Mouse (Mus musculus): ENCODE measurements at regions not wholly inside any gene's neighbourhood (a gene's known extent, or its start where the extent isn't known, plus 50 kb on each side); places are given as distances from the start of the nearest gene placed in this dataset.
"Not testable (repeated sequence)": the region's sequence is repeated elsewhere in the genome, so short reads cannot be mapped to it uniquely, and the experiment has no call there.

GRCm38 (mm10) chr11:48657851-48658250 is 142.3 kb upstream of the Rack1 start:
- H3K27ac ChIP-seq = no peak overlapping the region
- H3K4me3 ChIP-seq = no peak overlapping the region
- H3K9me3 ChIP-seq (replicated peaks) = no peaks in the 10 kb centered on the region
- no peak for DNase-seq (ENCODE audit: low spot score)
- H3K36me3 ChIP-seq = no peaks in the 10 kb centered on the region
- peaks cover 10% of the 10 kb centered on the region for H3K4me1 ChIP-seq
- no peaks in the 10 kb centered on the region for H3K27me3 ChIP-seq (ENCODE audit: low read depth, poor library complexity, severe bottlenecking)
- WGBS = 36% methylated on average over 5 of the region's 5 CpGs

DNA sequence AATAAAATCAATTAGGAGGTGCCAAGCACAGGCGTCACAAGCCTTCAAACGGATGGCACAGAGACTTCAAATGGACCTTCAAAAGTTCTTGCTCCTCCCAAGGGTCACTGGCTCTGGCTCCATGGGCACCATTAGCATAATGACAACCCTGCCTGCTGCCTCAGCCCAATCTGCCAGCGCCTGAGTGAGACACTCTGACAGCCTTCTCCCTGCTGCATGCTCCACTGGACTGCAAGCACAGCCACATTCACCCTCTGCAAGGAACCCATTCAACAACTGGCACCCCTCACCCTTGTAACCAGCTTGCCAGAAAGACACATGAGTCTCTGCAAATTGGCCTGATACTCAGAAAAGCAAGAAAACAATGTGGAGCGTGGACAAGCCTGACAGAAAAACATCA is 138.5 kb upstream of the Rack1 start:
- H3K36me3 ChIP-seq = no peaks in the 10 kb centered on the region
- no peak for DNase-seq (ENCODE audit: low spot score)
- H3K4me3 ChIP-seq = no peak overlapping the region
- H3K4me1 ChIP-seq = peaks cover 10% of the 10 kb centered on the region
- no peaks in the 10 kb centered on the region for H3K27me3 ChIP-seq (ENCODE audit: low read depth, poor library complexity, severe bottlenecking)
- no peaks in the 10 kb centered on the region for H3K9me3 ChIP-seq (replicated peaks)
- 37% methylated on average over 4 of the region's 4 CpGs for WGBS
- no peak overlapping the region for H3K27ac ChIP-seq

DNA sequence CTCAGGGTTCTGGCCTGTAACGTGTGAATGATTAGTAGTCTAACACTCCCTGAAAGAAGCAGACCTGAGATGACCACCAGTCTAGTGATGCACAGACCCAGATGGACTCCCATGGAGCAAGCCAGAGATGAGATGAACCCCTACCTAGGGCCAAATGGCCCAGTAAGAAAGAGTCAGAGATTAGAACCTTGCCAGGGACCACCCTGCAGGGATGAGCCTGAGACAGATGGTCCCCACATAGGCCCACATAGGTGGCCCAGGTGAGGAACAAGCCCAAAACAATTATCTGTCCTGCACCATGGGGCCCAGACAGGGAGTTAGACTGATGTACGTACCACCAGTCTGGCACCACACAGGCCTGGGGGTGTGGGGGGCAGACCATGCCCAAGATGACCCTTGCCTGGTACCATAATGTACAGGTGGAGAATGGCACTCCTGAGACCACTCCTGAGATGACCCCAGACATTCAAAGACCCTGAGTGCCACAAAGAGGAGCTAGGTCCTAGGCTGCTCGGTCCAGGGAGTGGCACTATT is 115.3 kb upstream of the Rack1 start:
- H3K27ac ChIP-seq = no peak overlapping the region
- H3K27me3 ChIP-seq (ENCODE audit: low read depth, poor library complexity, severe bottlenecking) = peaks cover 9% of the 10 kb centered on the region
- no peak for DNase-seq (ENCODE audit: low spot score)
- no peaks in the 10 kb centered on the region for H3K36me3 ChIP-seq
- 81% methylated on average over 3 of the region's 3 CpGs for WGBS
- H3K4me1 ChIP-seq = peaks cover 7% of the 10 kb centered on the region
- H3K9me3 ChIP-seq (replicated peaks) = no peaks in the 10 kb centered on the region
- H3K4me3 ChIP-seq = no peak overlapping the region

GRCm38 (mm10) chr11:48690070-48690469 is 110.1 kb upstream of the Rack1 start:
- H3K9me3 ChIP-seq (replicated peaks) = no peaks in the 10 kb centered on the region
- 78% methylated on average over 4 of the region's 4 CpGs for WGBS
- no peak overlapping the region for H3K4me3 ChIP-seq
- no peaks in the 10 kb centered on the region for H3K36me3 ChIP-seq
- no peaks in the 10 kb centered on the region for H3K4me1 ChIP-seq
- no peak overlapping the region for H3K27ac ChIP-seq
- DNase-seq (ENCODE audit: low spot score) = no peak
- peaks cover 9% of the 10 kb centered on the region for H3K27me3 ChIP-seq (ENCODE audit: low read depth, poor library complexity, severe bottlenecking)

DNA sequence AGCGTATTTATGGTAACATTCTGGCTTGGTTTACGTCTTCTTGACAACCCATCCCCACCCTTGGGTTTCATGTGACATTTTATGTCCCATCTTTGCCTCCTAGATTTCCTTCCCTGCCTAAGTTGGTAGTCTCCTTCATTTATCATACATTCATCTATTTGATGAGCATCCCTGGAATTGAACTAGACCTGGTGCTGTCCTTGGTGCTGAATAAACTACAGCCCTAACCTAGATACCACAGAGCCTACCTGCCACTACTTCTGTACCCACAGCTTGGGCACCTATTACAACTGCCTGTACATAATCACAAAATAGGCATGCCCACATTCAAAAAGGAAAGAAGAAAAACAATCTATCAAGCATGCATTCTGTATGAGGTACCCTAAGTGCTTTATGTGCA is 103.8 kb upstream of the Rack1 start:
- H3K27me3 ChIP-seq (ENCODE audit: low read depth, poor library complexity, severe bottlenecking) = no peaks in the 10 kb centered on the region
- 87% methylated on average over 2 of the region's 2 CpGs for WGBS
- no peak overlapping the region for H3K27ac ChIP-seq
- peak; percentile 34 for DNase-seq (ENCODE audit: low spot score)
- H3K9me3 ChIP-seq (replicated peaks) = no peaks in the 10 kb centered on the region
- H3K36me3 ChIP-seq = no peaks in the 10 kb centered on the region
- H3K4me3 ChIP-seq = no peak overlapping the region
- H3K4me1 ChIP-seq = no peaks in the 10 kb centered on the region

DNA sequence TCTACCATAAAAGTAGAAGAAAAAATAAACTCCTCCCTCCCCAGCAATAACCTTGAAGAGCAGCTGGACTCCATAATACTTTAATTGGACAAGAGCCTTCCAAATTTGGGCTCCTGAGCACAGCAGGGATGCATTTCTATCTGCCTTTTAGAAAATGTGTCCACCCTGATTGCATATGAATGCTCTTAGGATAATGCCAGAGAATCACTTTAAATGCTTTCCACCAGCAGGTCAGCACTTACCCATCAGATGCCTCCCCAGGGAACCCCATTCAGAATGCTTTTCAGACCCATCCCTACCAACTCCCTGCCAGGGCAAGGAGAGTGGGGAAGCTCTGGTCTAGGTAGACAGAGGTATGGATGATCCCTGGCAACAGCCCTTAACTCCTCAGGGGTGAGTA is 102.9 kb upstream of the Rack1 start:
- Histone ChIP-seq H3K27ac (no peak overlapping the region), H3K36me3 (no peaks in the 10 kb centered on the region), H3K4me1 (no peaks in the 10 kb centered on the region), H3K9me3 (replicated peaks) (no peaks in the 10 kb centered on the region), H3K27me3 (ENCODE audit: low read depth, poor library complexity, severe bottlenecking) (no peaks in the 10 kb centered on the region), H3K4me3 (no peak overlapping the region)
- DNase-seq (ENCODE audit: low spot score) = no peak

DNA sequence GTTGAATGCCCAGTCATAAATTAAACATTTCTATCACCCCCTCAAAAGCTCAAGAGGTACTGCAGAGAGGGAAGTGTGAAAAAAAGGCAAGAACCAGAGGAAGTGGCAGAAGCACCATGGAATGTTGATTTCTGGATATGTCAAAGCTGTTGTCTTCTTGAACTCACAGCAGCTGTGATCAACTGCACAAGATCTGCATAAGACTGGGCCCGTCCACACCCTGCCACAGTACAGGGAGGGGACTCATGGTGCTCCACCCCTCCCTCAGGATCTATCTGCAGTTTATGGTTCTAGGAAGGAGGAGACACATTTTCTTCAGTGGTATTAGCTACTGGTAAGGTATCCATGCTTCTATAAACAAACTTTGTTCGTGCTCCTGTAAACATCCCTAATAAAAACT is 92.9 kb upstream of the Rack1 start:
- Histone ChIP-seq H3K4me3 (no peak overlapping the region), H3K36me3 (no peaks in the 10 kb centered on the region), H3K9me3 (replicated peaks) (no peaks in the 10 kb centered on the region), H3K4me1 (no peaks in the 10 kb centered on the region), H3K27me3 (ENCODE audit: low read depth, poor library complexity, severe bottlenecking) (no peaks in the 10 kb centered on the region), H3K27ac (no peak overlapping the region)
- no peak for DNase-seq (ENCODE audit: low spot score)
- WGBS = 76% methylated on average over 2 of the region's 2 CpGs

DNA sequence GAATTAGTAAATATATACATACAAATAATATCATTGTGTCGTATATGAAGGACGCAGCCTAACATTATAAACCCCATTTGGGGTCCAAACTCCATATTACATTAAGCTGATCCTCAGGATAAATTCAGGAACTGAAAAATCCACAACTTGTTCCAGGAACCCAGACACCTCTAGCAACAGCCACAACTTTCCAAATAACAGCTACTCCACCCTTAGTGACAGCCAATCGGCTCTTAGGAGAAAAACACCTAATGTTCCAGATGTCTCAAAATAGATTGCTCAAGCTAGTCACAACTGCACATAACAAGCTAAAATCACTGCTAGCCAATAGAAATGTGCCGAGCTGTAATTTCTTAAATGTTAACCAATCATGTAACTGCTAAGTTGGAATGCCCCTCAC is 89.2 kb upstream of the Rack1 start:
- H3K9me3 ChIP-seq (replicated peaks) = no peaks in the 10 kb centered on the region
- no peaks in the 10 kb centered on the region for H3K27me3 ChIP-seq (ENCODE audit: low read depth, poor library complexity, severe bottlenecking)
- H3K36me3 ChIP-seq = no peaks in the 10 kb centered on the region
- H3K27ac ChIP-seq = no peak overlapping the region
- no peaks in the 10 kb centered on the region for H3K4me1 ChIP-seq
- DNase-seq (ENCODE audit: low spot score) = no peak
- no peak overlapping the region for H3K4me3 ChIP-seq
- WGBS = 90% methylated on average over 4 of the region's 4 CpGs

DNA sequence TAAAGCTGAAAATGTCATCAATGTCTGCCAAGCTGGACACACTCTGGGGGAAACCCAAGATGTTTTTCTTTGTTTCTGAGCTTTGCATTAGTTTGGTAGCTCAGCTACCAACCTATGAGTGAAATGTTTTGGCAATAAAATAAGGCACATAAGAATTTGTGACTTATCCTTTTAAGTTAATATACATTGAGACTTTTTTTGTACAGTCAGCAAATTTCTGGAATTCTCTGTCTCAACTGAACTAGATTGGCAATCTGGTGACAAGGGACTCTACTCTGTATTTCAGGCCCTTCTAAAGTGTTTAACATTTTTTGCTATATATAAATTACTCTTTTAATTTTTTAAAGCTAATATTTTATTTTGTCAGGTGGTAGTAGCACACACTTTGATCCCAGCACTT is 76.1 kb upstream of the Rack1 start:
- H3K36me3 ChIP-seq = no peaks in the 10 kb centered on the region
- no peaks in the 10 kb centered on the region for H3K27me3 ChIP-seq (ENCODE audit: low read depth, poor library complexity, severe bottlenecking)
- DNase-seq (ENCODE audit: low spot score) = no peak
- no peak overlapping the region for H3K4me3 ChIP-seq
- H3K9me3 ChIP-seq (replicated peaks) = no peaks in the 10 kb centered on the region
- no peak overlapping the region for H3K27ac ChIP-seq
- no peaks in the 10 kb centered on the region for H3K4me1 ChIP-seq

DNA sequence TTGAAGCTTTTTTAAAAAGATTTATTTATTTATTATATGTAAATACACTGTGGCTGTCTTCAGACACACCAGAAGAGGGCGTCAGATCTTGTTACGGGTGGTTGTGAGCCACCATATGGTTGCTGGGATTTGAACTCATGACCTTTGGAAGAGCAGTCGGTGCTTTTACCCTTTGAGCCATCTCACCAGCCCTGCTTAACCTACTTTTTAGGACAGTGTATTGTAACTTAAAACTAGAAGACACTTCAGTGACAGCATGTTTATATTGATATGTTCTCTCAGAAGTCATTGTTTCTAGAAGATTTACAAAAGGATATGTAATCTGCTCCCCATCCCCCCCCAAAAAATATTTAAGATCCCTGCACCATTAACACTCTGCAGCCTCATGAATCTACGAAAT is 69.3 kb upstream of the Rack1 start:
- not testable (repeated sequence) for H3K4me1 ChIP-seq; DNase-seq (ENCODE audit: low spot score); H3K27ac ChIP-seq; H3K4me3 ChIP-seq; H3K27me3 ChIP-seq (ENCODE audit: low read depth, poor library complexity, severe bottlenecking); H3K9me3 ChIP-seq (replicated peaks); H3K36me3 ChIP-seq
- 85% methylated on average over 4 of the region's 4 CpGs for WGBS

- DNase-seq (ENCODE audit: low spot score) = no peak
Measured at GRCm38 (mm10) chr11:48746503-48746902, 53.6 kb upstream of the Rack1 start.

GRCm38 (mm10) chr11:48748066-48748465 is 52.1 kb upstream of the Rack1 start:
- Histone ChIP-seq H3K27ac (no peak overlapping the region), H3K4me3 (no peak overlapping the region), H3K9me3 (replicated peaks) (no peaks in the 10 kb centered on the region), H3K27me3 (ENCODE audit: low read depth, poor library complexity, severe bottlenecking) (no peaks in the 10 kb centered on the region), H3K4me1 (no peaks in the 10 kb centered on the region), H3K36me3 (no peaks in the 10 kb centered on the region)
- no peak for DNase-seq (ENCODE audit: low spot score)
- WGBS = 79% methylated on average over 2 of the region's 2 CpGs

More at GRCm38 (mm10) chr11:48746503-48746902, 53.6 kb upstream of the Rack1 start:
- Histone ChIP-seq H3K27me3 (ENCODE audit: low read depth, poor library complexity, severe bottlenecking) (no peaks in the 10 kb centered on the region), H3K9me3 (replicated peaks) (no peaks in the 10 kb centered on the region), H3K4me1 (no peaks in the 10 kb centered on the region), H3K36me3 (no peaks in the 10 kb centered on the region), H3K27ac (no peak overlapping the region), H3K4me3 (no peak overlapping the region)
- 96% methylated on average over 1 of the region's 1 CpGs for WGBS
